Mouse (Mus musculus): ENCODE measurements at regions not wholly inside any gene's neighbourhood (a gene's known extent, or its start where the extent isn't known, plus 50 kb on each side); places are given as distances from the start of the nearest gene placed in this dataset.
"Not testable (repeated sequence)": the region's sequence is repeated elsewhere in the genome, so short reads cannot be mapped to it uniquely, and the experiment has no call there.

GRCm38 (mm10) chr8:90058631-90059166 is 289.4 kb downstream of the Tox3 start:
- in situ Hi-C loops (cut with MboI, MseI) = no loop called here

GRCm38 (mm10) chr8:90056331-90056730 is 291.8 kb downstream of the Tox3 start:
- in situ Hi-C loops (cut with MboI, MseI) = no loop called here

GRCm38 (mm10) chr8:90046779-90047178 is 301.4 kb downstream of the Tox3 start:
- in situ Hi-C loops (cut with MboI, MseI) = loop anchor here in 1 of 2 experiments (10.0 kb wide), 1 partner anchor 1628 kb away; no protein-coding TSS in a partner anchor

GRCm38 (mm10) chr8:90036436-90036835 is 311.7 kb downstream of the Tox3 start:
- in situ Hi-C loops (cut with MboI, MseI) = no loop called here

- in situ Hi-C loops (cut with MboI, MseI) = no loop called here
Measured at GRCm38 (mm10) chr8:90032572-90032971, 315.6 kb downstream of the Tox3 start.

GRCm38 (mm10) chr8:90031220-90031619 is 316.9 kb downstream of the Tox3 start:
- in situ Hi-C loops (cut with MboI, MseI) = no loop called here

- in situ Hi-C loops (cut with MboI, MseI) = not testable (repeated sequence)
Measured at GRCm38 (mm10) chr8:90017958-90018357, 330.2 kb downstream of the Tox3 start.

GRCm38 (mm10) chr8:90013755-90014154 is 334.4 kb downstream of the Tox3 start:
- in situ Hi-C loops (cut with MboI, MseI) = no loop called here

- in situ Hi-C loops (cut with MboI, MseI) = no loop called here
Measured at GRCm38 (mm10) chr8:90011682-90012409, 336.3 kb downstream of the Tox3 start.

GRCm38 (mm10) chr8:90009431-90009830 is 338.7 kb downstream of the Tox3 start:
- in situ Hi-C loops (cut with MboI, MseI) = loop anchor here in 1 of 2 experiments (5.0 kb wide), 1 partner anchor 703 kb away; no protein-coding TSS in a partner anchor

- in situ Hi-C loops (cut with MboI, MseI) = loop anchor here (5.0 kb wide), 1 partner anchor 791 kb away; no protein-coding TSS in a partner anchor
Measured at GRCm38 (mm10) chr8:90000899-90001640, 347.1 kb downstream of the Tox3 start.

GRCm38 (mm10) chr8:89993743-89994142 is 354.4 kb downstream of the Tox3 start:
- in situ Hi-C loops (cut with MboI, MseI) = no loop called here

GRCm38 (mm10) chr8:89983859-89984258 is 364.3 kb downstream of the Tox3 start:
- in situ Hi-C loops (cut with MboI, MseI) = no loop called here

GRCm38 (mm10) chr8:89982551-89982950 is 365.6 kb downstream of the Tox3 start:
- in situ Hi-C loops (cut with MboI, MseI) = no loop called here

GRCm38 (mm10) chr8:89981320-89981719 is 366.8 kb downstream of the Tox3 start:
- in situ Hi-C loops (cut with MboI, MseI) = no loop called here

- in situ Hi-C loops (cut with MboI, MseI) = no loop called here
Measured at GRCm38 (mm10) chr8:89980441-89980840, 367.7 kb downstream of the Tox3 start.

- in situ Hi-C loops (cut with MboI, MseI) = no loop called here
Measured at GRCm38 (mm10) chr8:89962799-89963198, 385.3 kb downstream of the Tox3 start.

GRCm38 (mm10) chr8:89957486-89957885 is 390.7 kb downstream of the Tox3 start:
- in situ Hi-C loops (cut with MboI, MseI) = no loop called here

GRCm38 (mm10) chr8:89956482-89957020 is 391.6 kb downstream of the Tox3 start:
- in situ Hi-C loops (cut with MboI, MseI) = no loop called here

GRCm38 (mm10) chr8:89938836-89939235 is 409.3 kb downstream of the Tox3 start:
- in situ Hi-C loops (cut with MboI, MseI) = no loop called here

- in situ Hi-C loops (cut with MboI, MseI) = no loop called here
Measured at GRCm38 (mm10) chr8:89934521-89934920, 413.6 kb downstream of the Tox3 start.

GRCm38 (mm10) chr8:89926666-89927232 is 421.4 kb downstream of the Tox3 start:
- in situ Hi-C loops (cut with MboI, MseI) = no loop called here
